Mouse (Mus musculus): ENCODE measurements around the gene Maob. TPM values are rescaled to one million over a fixed set of nuclear protein-coding genes. Genes with fewer than 3 reads are reported as not detected.

The Maob gene
- 1 to 10 TPM in 1 of 2 experiments, not detected in 1; 6.9 TPM for total RNA-seq (2023)

DNA sequence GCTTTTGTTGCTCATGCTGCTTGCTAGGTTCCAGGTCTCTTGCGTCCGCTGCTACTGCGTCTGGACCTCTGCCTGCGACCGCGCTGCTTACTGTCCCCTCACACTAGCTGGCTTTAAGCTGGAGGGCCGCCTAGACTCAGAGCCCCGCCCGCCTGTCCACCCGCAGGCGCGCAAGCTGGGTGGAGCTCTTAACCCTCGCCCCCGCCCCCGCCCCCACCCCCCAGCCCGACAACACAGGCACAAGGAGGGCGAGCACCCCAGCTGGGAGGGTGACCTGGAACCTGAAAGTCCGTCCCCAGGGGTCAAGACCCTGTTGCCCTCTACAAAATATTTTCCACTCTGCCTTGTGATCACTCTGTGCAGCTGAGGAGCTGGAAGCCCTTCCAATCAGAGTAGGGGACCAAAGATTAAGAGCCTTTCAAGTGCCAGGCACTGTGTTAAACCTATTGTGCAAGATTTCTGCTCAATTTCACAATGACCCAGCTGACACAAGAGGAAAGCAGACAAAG lies at the start of gene Maob:
Maob (minus strand) TSS at position 106 of the 509 bp plus-strand sequence.

Other genes starting within 250 kb of the Maob start
- under 1 TPM; 0.61 to 0.84 TPM for gene Maoa, start 197.7 kb downstream of the Maob start, total RNA-seq (2023)
- gene Ndp, start 94.4 kb upstream of the Maob start, total RNA-seq (2023) = not detected